Mouse (Mus musculus): Measurements from ENCODE around the gene Zfyve28. TPM values are rescaled to one million over a fixed set of nuclear protein-coding genes. Genes with fewer than 3 reads are reported as not detected.
A peak's percentile ranks its signal among the peaks of the same experiment; 100 is the strongest.

Gene Zfyve28
- 2.2 and 2.6 TPM in 2 replicates for polyA plus RNA-seq (2014; fragmentation: Nextera tagmentation; extraction: Ambion mirVana)

GRCm38 (mm10) chr5:34288154-34288716 lies at the start of gene Zfyve28, which contains the start of gene Cfap99:
Gene Zfyve28, minus strand, starts transcription at chr5:34288449.
Gene Cfap99, plus strand, starts transcription at chr5:34288600.
- peaks cover 9% of the 10 kb centered on the region for H3K27me3 ChIP-seq (ENCODE audit: control insufficient read depth, insufficient read depth, low read length)
- ATAC-seq (ENCODE audit: insufficient read depth, low FRiP score, low TSS enrichment): peak; percentile 98
- no peaks in the 10 kb centered on the region for H3K36me3 ChIP-seq (ENCODE audit: control insufficient read depth, insufficient read depth, low read length)

GRCm38 (mm10) chr5:34336775-34337450 lies 48.7 kb upstream of the Zfyve28 start:
- ATAC-seq (ENCODE audit: insufficient read depth, low FRiP score, low TSS enrichment): peak; percentile 40
- peak overlapping the region; percentile 93 for H3K4me3 ChIP-seq (ENCODE audit: low read depth, low read length)
- peaks cover 9% of the 10 kb centered on the region for H3K4me1 ChIP-seq (ENCODE audit: control insufficient read depth, insufficient read depth, low read length)
- H3K27me3 ChIP-seq (ENCODE audit: control insufficient read depth, insufficient read depth, low read length): no peaks in the 10 kb centered on the region
- no peaks in the 10 kb centered on the region for H3K9me3 ChIP-seq (ENCODE audit: control insufficient read depth, low read length)
- no peaks in the 10 kb centered on the region for H3K36me3 ChIP-seq (ENCODE audit: control insufficient read depth, insufficient read depth, low read length)
- peak overlapping the region; percentile 74 for H3K4me2 ChIP-seq (ENCODE audit: low read depth)
- H3K27ac ChIP-seq (ENCODE audit: low read depth, low read length): peak overlapping the region; percentile 91
- H3K9ac ChIP-seq (ENCODE audit: low read length): peak overlapping the region; percentile 95
- peak; percentile 76 for DNase-seq (ENCODE audit: low spot score)
- 0% methylated on average over 42 of the region's 42 CpGs for WGBS

More at GRCm38 (mm10) chr5:34288154-34288716, at the start of gene Zfyve28, which contains the start of gene Cfap99:
- WGBS: under 1% methylated on average over 76 of the region's 83 CpGs
- peak; percentile 94 for DNase-seq (ENCODE audit: low spot score)
- Histone ChIP-seq H3K4me1 (ENCODE audit: control insufficient read depth, insufficient read depth, low read length) (peaks cover 9% of the 10 kb centered on the region; the same call in 1 of the 2 replicates), H3K9ac (ENCODE audit: low read length) (peak within 1 kb of the TSS; percentile 52), H3K9me3 (ENCODE audit: control insufficient read depth, low read length) (no peaks in the 10 kb centered on the region), H3K4me2 (ENCODE audit: low read depth) (peak within 1 kb of the TSS; percentile 74), H3K27ac (ENCODE audit: low read depth, low read length) (no peak within 1 kb of the TSS), H3K4me3 (ENCODE audit: low read depth, low read length) (peak within 1 kb of the TSS; percentile 68)

- under 1% methylated on average over 58 of the region's 67 CpGs for WGBS
- DNase-seq (ENCODE audit: low spot score) (peak; percentile 97), ATAC-seq (ENCODE audit: insufficient read depth, low FRiP score, low TSS enrichment) (peak; percentile 96)
- Histone ChIP-seq H3K4me1 (ENCODE audit: control insufficient read depth, insufficient read depth, low read length) (peaks cover 9% of the 10 kb centered on the region), H3K4me2 (ENCODE audit: low read depth) (peak within 1 kb of the TSS; percentile 74), H3K27ac (ENCODE audit: low read depth, low read length) (peak within 1 kb of the TSS; percentile 91), H3K9ac (ENCODE audit: low read length) (peak within 1 kb of the TSS; percentile 95), H3K27me3 (ENCODE audit: control insufficient read depth, insufficient read depth, low read length) (no peaks in the 10 kb centered on the region), H3K4me3 (ENCODE audit: low read depth, low read length) (peak within 1 kb of the TSS; percentile 93), H3K36me3 (ENCODE audit: control insufficient read depth, insufficient read depth, low read length) (no peaks in the 10 kb centered on the region), H3K9me3 (ENCODE audit: control insufficient read depth, low read length) (no peaks in the 10 kb centered on the region)
Measured at GRCm38 (mm10) chr5:34336097-34336774, 48.0 kb upstream of the Zfyve28 start, which contains the start of gene Rnf4. Gene Rnf4, plus strand, starts transcription at chr5:34336289.

GRCm38 (mm10) chr5:34335539-34336096 lies 47.4 kb upstream of the Zfyve28 start:
- ATAC-seq (ENCODE audit: insufficient read depth, low FRiP score, low TSS enrichment) (no peak; the same call in 1 of the 2 replicates), DNase-seq (ENCODE audit: low spot score) (no peak)
- H3K4me1 ChIP-seq (ENCODE audit: control insufficient read depth, insufficient read depth, low read length): peaks cover 9% of the 10 kb centered on the region
- peak overlapping the region; percentile 95 for H3K9ac ChIP-seq (ENCODE audit: low read length)
- H3K27me3 ChIP-seq (ENCODE audit: control insufficient read depth, insufficient read depth, low read length): no peaks in the 10 kb centered on the region
- peak overlapping the region; percentile 72 for H3K27ac ChIP-seq (ENCODE audit: low read depth, low read length)
- no peaks in the 10 kb centered on the region for H3K9me3 ChIP-seq (ENCODE audit: control insufficient read depth, low read length)
- peak overlapping the region; percentile 70 for H3K4me2 ChIP-seq (ENCODE audit: low read depth)
- 2% methylated on average over 21 of the region's 21 CpGs for WGBS
- peak overlapping the region; percentile 93 for H3K4me3 ChIP-seq (ENCODE audit: low read depth, low read length)
- no peaks in the 10 kb centered on the region for H3K36me3 ChIP-seq (ENCODE audit: control insufficient read depth, insufficient read depth, low read length)

GRCm38 (mm10) chr5:34334081-34334480 lies 45.8 kb upstream of the Zfyve28 start:
- ATAC-seq (ENCODE audit: insufficient read depth, low FRiP score, low TSS enrichment): no peak
- Histone ChIP-seq H3K9ac (ENCODE audit: low read length) (no peak overlapping the region), H3K36me3 (ENCODE audit: control insufficient read depth, insufficient read depth, low read length) (no peaks in the 10 kb centered on the region), H3K27me3 (ENCODE audit: control insufficient read depth, insufficient read depth, low read length) (no peaks in the 10 kb centered on the region), H3K4me2 (ENCODE audit: low read depth) (no peak overlapping the region), H3K4me3 (ENCODE audit: low read depth, low read length) (no peak overlapping the region), H3K4me1 (ENCODE audit: control insufficient read depth, insufficient read depth, low read length) (peaks cover 9% of the 10 kb centered on the region), H3K9me3 (ENCODE audit: control insufficient read depth, low read length) (no peaks in the 10 kb centered on the region), H3K27ac (ENCODE audit: low read depth, low read length) (no peak overlapping the region)
- DNase-seq (ENCODE audit: low spot score): no peak
- WGBS: 88% methylated on average over 1 of the region's 1 CpGs

- no peak for ATAC-seq (ENCODE audit: insufficient read depth, low FRiP score, low TSS enrichment)
- H3K4me2 ChIP-seq (ENCODE audit: low read depth): no peak overlapping the region
- H3K36me3 ChIP-seq (ENCODE audit: control insufficient read depth, insufficient read depth, low read length): no peaks in the 10 kb centered on the region
- no peak overlapping the region for H3K4me3 ChIP-seq (ENCODE audit: low read depth, low read length)
- no peaks in the 10 kb centered on the region for H3K9me3 ChIP-seq (ENCODE audit: control insufficient read depth, low read length)
- no peak overlapping the region for H3K9ac ChIP-seq (ENCODE audit: low read length)
- WGBS: 87% methylated on average over 2 of the region's 2 CpGs
- no peak for DNase-seq (ENCODE audit: low spot score)
- no peaks in the 10 kb centered on the region for H3K27me3 ChIP-seq (ENCODE audit: control insufficient read depth, insufficient read depth, low read length)
- H3K27ac ChIP-seq (ENCODE audit: low read depth, low read length): no peak overlapping the region
- peaks cover 7% of the 10 kb centered on the region; the same call in 1 of the 2 replicates for H3K4me1 ChIP-seq (ENCODE audit: control insufficient read depth, insufficient read depth, low read length)
Measured at GRCm38 (mm10) chr5:34330136-34330535, 41.9 kb upstream of the Zfyve28 start.

- no peak; the same call in 1 of the 2 replicates for ATAC-seq (ENCODE audit: insufficient read depth, low FRiP score, low TSS enrichment)
- H3K4me2 ChIP-seq (ENCODE audit: low read depth): peak overlapping the region; percentile 46
- whole genome bisulfite sequencing: 16% methylated on average over 31 of the region's 31 CpGs
- no peak overlapping the region for H3K27ac ChIP-seq (ENCODE audit: low read depth, low read length)
- H3K4me1 ChIP-seq (ENCODE audit: control insufficient read depth, insufficient read depth, low read length): peaks cover 7% of the 10 kb centered on the region; the same call in 1 of the 2 replicates
- H3K9ac ChIP-seq (ENCODE audit: low read length): peak overlapping the region; percentile 63
- H3K36me3 ChIP-seq (ENCODE audit: control insufficient read depth, insufficient read depth, low read length): no peaks in the 10 kb centered on the region
- H3K27me3 ChIP-seq (ENCODE audit: control insufficient read depth, insufficient read depth, low read length): no peaks in the 10 kb centered on the region
- H3K4me3 ChIP-seq (ENCODE audit: low read depth, low read length): peak overlapping the region; percentile 14; the same call in 1 of the 2 replicates
- DNase-seq (ENCODE audit: low spot score): peak; percentile 59
- H3K9me3 ChIP-seq (ENCODE audit: control insufficient read depth, low read length): no peaks in the 10 kb centered on the region
Measured at GRCm38 (mm10) chr5:34326875-34327576, 38.8 kb upstream of the Zfyve28 start.

GRCm38 (mm10) chr5:34326249-34326691 lies 38.0 kb upstream of the Zfyve28 start:
- ATAC-seq (ENCODE audit: insufficient read depth, low FRiP score, low TSS enrichment) (no peak), DNase-seq (ENCODE audit: low spot score) (peak; percentile 15)
- Histone ChIP-seq H3K36me3 (ENCODE audit: control insufficient read depth, insufficient read depth, low read length) (no peaks in the 10 kb centered on the region), H3K4me2 (ENCODE audit: low read depth) (peak overlapping the region; percentile 46; the same call in 1 of the 2 replicates), H3K9ac (ENCODE audit: low read length) (no peak overlapping the region), H3K4me1 (ENCODE audit: control insufficient read depth, insufficient read depth, low read length) (peaks cover 7% of the 10 kb centered on the region; the same call in 1 of the 2 replicates), H3K27ac (ENCODE audit: low read depth, low read length) (no peak overlapping the region), H3K27me3 (ENCODE audit: control insufficient read depth, insufficient read depth, low read length) (no peaks in the 10 kb centered on the region), H3K9me3 (ENCODE audit: control insufficient read depth, low read length) (no peaks in the 10 kb centered on the region), H3K4me3 (ENCODE audit: low read depth, low read length) (no peak overlapping the region)
- 35% methylated on average over 4 of the region's 4 CpGs for WGBS
